Mouse (Mus musculus) megakaryocyte, embryonic 14.5 days (primary cell): Measurements from ENCODE around the gene Kcnab1.

Source experiments
- FLI1 ChIP-seq: IDR thresholded peaks from 2 replicates; pipeline ENCODE4 v1.6.1; 2012; ENCODE audit warnings: low read length, inconsistent platforms, mixed read lengths
- GATA1 ChIP-seq: IDR thresholded peaks from 3 replicates; pipeline ENCODE4 v1.6.1; 2012; ENCODE audit warnings: mixed read lengths, low read length, inconsistent platforms, borderline replicate concordance

DNA sequence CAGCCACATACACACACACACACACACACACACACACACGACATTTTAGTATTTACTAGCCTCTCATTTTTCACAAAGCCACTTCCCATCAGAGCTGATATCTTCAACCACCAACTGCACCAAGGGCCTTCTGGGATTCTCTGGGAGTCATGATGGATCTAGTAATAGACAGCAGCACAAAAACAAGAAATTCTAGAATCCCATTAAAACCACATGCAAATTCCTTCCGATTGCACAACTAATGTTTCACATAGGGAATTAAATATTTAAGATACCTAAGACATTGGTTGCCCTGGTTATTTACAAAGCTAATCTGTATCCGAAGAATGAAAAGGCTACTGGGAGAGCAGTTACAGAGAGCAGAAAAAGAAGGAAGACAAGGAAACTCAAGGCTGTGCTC, 29.6 kb downstream of the Kcnab1 start:
- TF ChIP-seq FLI1, result no peak
- TF ChIP-seq GATA1, result no peak
